Mouse (Mus musculus) ovary, postnatal 36 days (tissue): ENCODE data around the gene R3hdm4.
"Not testable (repeated sequence)": the region's sequence is repeated elsewhere in the genome, so short reads cannot be mapped to it uniquely, and the experiment has no call there.

Experiments used
- DNase-seq: peaks from one replicate; pipeline ENCODE4 v3.0.0; 2022; ENCODE audit warnings: low spot score, mixed read lengths

R3hdm4 gene

GRCm38 (mm10) chr10:79897316-79898245 lies 23.4 kb downstream of the R3hdm4 start:
- no peak for DNase-seq

GRCm38 (mm10) chr10:79896814-79897213 lies 24.2 kb downstream of the R3hdm4 start:
- no peak for DNase-seq

DNA sequence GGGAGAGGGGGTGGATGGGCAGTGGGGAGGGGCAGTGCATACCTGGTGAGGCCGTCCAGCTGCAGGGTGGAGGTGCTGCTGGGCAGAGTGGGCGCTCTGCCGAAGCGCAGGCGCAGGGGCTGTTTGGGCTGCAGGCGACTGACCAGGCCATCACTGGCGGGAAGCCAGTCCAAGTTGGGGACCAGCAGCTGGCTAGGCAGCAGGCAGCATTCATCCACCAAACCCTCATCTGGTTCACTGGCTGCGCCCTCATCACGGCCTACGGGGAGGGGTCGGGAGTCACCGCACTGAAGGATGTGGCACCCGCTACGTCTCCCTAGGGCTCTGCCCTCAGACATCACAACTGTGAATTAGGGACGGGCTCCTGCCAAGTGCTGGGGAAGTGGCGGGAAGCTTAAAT lies 24.7 kb downstream of the R3hdm4 start:
- peak; percentile 42 for DNase-seq

- DNase-seq: peak; percentile 71
Measured at GRCm38 (mm10) chr10:79892451-79893118, 28.4 kb downstream of the R3hdm4 start.

DNA sequence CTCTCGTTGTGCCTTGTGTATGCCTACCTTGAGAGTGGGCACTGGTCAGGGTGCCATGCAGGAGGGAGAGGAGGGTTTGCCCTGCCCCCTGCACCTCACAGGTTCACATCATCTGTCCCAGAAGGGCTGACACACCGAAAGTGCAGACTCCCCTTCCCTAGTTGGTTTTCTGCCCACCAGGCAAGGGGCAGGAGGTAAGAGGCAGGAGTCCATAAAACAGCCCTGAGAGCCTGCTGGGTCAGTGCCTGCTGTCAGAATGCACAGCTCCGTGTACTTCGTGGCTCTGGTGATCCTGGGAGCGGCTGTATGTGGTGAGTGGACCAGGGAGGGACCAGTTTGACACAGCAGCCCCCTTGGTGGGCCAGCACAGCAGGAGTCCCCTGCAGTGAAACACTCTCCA lies 30.3 kb downstream of the R3hdm4 start, which contains the start of gene Cfd:
TSS of gene Cfd (plus strand) at position 184 of the 400 bp plus-strand sequence.
- no peak for DNase-seq

DNA sequence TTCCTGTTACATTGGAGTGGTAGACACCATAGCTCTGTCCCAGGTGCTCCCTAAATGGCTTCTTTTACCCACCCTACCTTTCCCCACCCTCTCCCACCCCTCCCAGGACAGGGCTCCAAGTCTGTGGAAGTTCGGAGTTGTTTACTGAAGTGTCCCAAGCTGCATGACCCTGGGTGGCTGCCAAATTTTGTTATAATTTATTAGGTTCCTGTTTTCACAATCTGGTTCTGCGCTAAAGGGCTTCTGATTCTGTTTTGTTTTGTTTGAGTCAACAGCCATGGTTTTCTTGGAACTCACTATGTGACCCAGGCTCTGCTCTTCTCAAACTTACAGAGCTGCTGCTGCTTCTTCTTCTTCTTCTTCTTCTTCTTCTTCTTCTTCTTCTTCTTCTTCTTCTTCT lies 31.6 kb downstream of the R3hdm4 start:
- DNase-seq: no peak

GRCm38 (mm10) chr10:79886611-79887010 lies 34.4 kb downstream of the R3hdm4 start:
- DNase-seq: no peak

- no peak for DNase-seq
Measured at GRCm38 (mm10) chr10:79886054-79886453, 35.0 kb downstream of the R3hdm4 start, which contains the start of gene Elane. Elane (plus strand) TSS chr10:79886247.

DNA sequence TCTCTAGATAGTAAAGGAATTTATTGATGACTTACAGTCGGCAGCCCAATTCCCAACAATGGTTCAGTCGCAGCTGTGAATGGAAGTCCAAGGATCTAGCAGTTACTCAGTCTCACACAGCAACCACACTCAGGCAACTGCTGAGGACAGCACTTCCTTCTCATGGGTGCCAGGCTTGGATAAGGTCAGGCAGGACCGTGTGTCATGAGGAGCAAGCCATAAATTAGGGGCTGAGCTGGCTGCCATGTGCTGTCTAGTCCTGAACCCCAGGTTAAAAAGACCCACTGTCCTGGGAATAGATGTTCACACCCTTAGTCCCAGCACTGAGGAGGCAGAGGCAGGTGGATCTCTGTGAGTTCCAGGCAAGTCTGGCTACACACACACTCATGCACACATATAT lies 36.1 kb downstream of the R3hdm4 start:
- DNase-seq: not testable (repeated sequence)

- DNase-seq: peak; percentile 67
Measured at GRCm38 (mm10) chr10:79884446-79884845, 36.6 kb downstream of the R3hdm4 start.

- peak; percentile 77 for DNase-seq
Measured at GRCm38 (mm10) chr10:79883297-79884084, 37.5 kb downstream of the R3hdm4 start.

- DNase-seq: no peak
Measured at GRCm38 (mm10) chr10:79881981-79882380, 39.0 kb downstream of the R3hdm4 start.

GRCm38 (mm10) chr10:79880721-79881120 lies 40.3 kb downstream of the R3hdm4 start:
- no peak for DNase-seq

GRCm38 (mm10) chr10:79879527-79879926 lies 41.5 kb downstream of the R3hdm4 start:
- no peak for DNase-seq

DNA sequence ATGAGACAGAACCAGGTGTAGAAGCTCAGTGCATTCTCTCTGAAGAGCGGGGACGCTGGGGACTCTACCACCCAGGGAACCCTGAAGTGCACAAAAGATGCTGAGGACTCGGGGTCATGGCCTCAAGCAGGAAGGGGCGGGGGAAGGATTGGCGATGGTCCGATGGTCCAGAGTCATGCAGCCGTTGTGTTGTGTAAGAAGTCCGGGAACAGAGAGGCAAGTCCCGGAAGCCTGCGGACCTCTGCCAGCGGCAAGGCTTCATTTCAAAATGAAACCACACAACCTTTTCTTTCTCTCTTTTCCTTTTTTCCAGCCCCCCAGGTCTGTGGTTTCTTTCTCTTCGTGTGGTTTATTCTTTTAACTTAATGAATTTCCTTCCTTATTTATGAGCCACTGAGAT lies 43.3 kb downstream of the R3hdm4 start:
- no peak for DNase-seq

- no peak for DNase-seq
Measured at GRCm38 (mm10) chr10:79877174-79877573, 43.8 kb downstream of the R3hdm4 start.

DNA sequence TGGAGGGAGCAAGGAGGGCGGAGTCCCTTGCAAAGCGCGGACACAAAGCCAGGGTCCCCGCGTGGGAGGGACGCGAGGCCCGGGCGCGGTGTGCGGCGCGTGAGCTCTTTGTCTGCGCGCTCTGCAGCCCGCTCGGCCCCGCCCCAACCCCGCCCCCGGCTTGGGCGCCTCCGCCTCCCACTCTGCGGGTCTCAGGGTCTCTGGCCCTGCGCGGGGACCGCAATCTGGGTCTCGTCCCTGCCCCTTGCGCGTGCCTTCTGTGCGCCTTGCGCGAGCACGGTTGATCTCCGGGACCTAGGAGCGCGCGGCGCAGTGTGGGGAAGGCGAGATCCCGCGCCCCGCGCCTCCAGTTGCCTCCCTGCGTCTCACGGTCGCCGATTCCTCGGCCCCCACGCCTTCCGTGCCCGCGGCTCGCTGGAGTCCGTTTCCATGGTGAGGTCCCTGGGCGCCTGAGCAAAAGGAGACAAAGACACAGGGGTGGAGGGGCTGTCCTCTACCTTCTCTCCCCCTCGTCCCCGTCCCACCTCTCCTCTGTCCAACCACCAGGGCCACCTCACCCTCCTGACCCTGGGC lies 46.6 kb downstream of the R3hdm4 start, which contains the start of the genes Prtn3 and Plppr3:
TSS of gene Prtn3 (plus strand) at position 187 of the 573 bp plus-strand sequence.
TSS of gene Plppr3 (minus strand) at position 345 of the 573 bp plus-strand sequence.
- peak; percentile 55 for DNase-seq

DNA sequence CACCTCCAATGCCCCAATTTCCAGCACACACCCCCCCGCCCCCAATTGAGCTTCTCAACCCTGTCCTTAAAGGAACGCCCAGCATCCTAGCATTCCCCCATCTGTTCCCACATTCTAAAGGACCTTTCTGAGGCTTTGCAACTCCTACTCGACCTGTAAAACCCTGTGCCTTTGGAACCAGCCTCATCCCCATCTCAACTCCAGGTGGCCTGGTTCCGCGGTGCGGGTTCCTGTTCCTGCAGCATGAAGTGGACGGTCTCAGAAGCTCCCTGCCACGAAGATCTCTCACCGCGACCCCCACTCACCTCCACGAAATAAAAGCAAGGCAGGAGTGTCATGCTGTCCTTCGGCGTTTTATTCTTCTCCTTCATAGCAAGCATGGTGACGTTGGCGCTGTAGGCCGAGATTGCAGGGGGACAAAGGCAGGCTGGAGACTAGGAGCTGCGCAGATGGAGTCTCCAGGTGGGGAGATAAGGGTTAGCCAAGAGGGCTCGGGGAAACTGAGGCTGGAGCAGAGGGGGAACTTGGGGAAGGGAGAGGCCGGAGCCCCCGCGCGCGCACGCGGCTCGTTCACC lies 47.2 kb downstream of the R3hdm4 start:
- DNase-seq: no peak

DNA sequence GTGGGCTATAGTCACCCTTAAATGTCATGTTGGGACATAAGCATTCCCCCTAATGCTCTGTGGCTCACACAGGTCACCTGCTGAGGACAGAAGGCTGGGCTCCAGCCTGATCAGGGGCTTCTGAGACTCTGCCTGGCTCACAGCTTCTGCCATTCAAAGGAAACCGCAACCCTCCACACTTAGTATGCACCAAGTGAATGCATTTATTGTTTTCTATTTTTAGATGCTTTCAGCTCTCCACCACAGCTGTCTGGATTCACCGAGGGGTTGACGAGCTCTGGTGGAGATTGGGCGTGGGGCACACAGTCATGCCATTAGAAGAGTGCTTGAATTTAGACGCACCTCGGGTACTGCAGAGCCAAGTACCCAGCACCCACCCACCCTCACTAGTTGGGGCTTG lies 47.7 kb downstream of the R3hdm4 start:
- DNase-seq: no peak

DNA sequence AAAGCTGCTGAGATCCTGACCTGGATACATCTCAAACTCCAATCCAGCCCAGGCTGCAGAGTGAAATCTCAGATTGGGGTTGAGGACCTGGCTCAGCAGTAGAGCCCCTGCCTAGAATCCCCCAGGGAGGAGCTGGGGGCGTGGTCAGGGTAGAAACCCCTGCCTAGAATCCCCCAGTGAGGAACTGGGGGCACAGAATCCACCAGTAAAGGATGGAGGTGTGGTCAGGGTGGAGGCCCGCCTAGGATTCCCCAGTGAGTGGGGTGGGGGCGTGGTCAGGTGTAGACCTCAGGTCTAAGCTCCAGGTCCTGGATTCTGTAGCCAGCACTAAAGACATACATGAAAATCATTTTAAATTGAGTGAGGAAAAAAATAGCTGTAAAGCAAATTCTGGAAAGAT lies 48.1 kb downstream of the R3hdm4 start:
- DNase-seq: no peak

GRCm38 (mm10) chr10:79871845-79872244 lies 49.2 kb downstream of the R3hdm4 start:
- no peak for DNase-seq
